Comparison of ENCODE assay signal across 9 mouse cellular contexts in genomic region chr7:81992131-81993061, GRCm38 (mm10). TPM values are rescaled to one million over a fixed set of nuclear protein-coding genes. Genes with fewer than 3 reads are reported as not detected.
DNase-seq lines count a peak whose midpoint lies in the region; ATAC-seq and TF ChIP-seq lines count a peak whose summit lies in the region.
"Had no signal": no experiment of that assay in that cellular context is flagged by ENCODE, and none has a peak within 500 bp of the region (broad histone marks: within the 10 kb centered on the region; RNA-seq: fewer than 3 reads in every experiment).

Gene Bnc1, minus strand, starts transcription at chr7:81992292.

- 2% methylated on average over 105 of the region's 105 CpGs for WGBS in heart, adult 2 months
- WGBS in forebrain, embryonic 14.5 days = under 1% methylated on average over 82 of the region's 105 CpGs
- WGBS in neural tube, embryonic 13.5 days = under 1% methylated on average over 94 of the region's 105 CpGs

- H3K79me2 ChIP-seq in heart, adult 2 months (replicated peaks; ENCODE audit: control insufficient read depth, insufficient read depth, low read length) = no peaks in the 10 kb centered on the region

- DNase-seq in heart, adult 2 months = peak; percentile 24 to 30
- no peak for DNase-seq in heart, postnatal 10 days
- DNase-seq in ES-E14 (ENCODE audit: low read depth, low spot score) = peak; percentile 28
- DNase-seq in forebrain, embryonic 14.5 days (ENCODE audit: low spot score) = peak; percentile 29
- DNase-seq in kidney, postnatal 25 days = peak; percentile 2 to 56
- DNase-seq in right cerebral cortex, adult 18-20 months = no peak
- DNase-seq in left cerebral cortex, adult 8-10 months (ENCODE audit: low spot score in 2 of 2) = no peak

- H3K9me3 ChIP-seq in ES-E14 (ENCODE audit: control insufficient read depth, insufficient read depth, low read depth, low read length) = no peaks in the 10 kb centered on the region
- H3K9me3 ChIP-seq in forebrain, embryonic 14.5 days (replicated peaks; ENCODE audit: control insufficient read depth, low read length) = no peaks in the 10 kb centered on the region
- H3K9me3 ChIP-seq in neural tube, embryonic 13.5 days = no peaks in the 10 kb centered on the region

- intact Hi-C loops in heart, adult 2 months (cut with DNase I) = no loop called here
- intact Hi-C loops in heart, postnatal 10 days (cut with DNase I) = no loop called here

- peaks cover 12% of the 10 kb centered on the region for H3K27me3 ChIP-seq in heart, adult 2 months (ENCODE audit: control insufficient read depth, insufficient read depth, low read length)
- peaks cover 75% of the 10 kb centered on the region for H3K27me3 ChIP-seq in forebrain, embryonic 14.5 days (replicated peaks; ENCODE audit: control insufficient read depth, insufficient read depth, low read length)
- H3K27me3 ChIP-seq in neural tube, embryonic 13.5 days = peaks cover 90% of the 10 kb centered on the region

- no peaks in the 10 kb centered on the region for H3K4me1 ChIP-seq in heart, adult 2 months (ENCODE audit: control insufficient read depth, insufficient read depth, low read length)
- H3K4me1 ChIP-seq in ES-E14 (ENCODE audit: control insufficient read depth in 2 of 2, insufficient read depth in 2 of 2, low read length in 2 of 2, poor library complexity in 1 of 2) = peaks cover 0 to 4% of the 10 kb centered on the region in 2 experiments; a peak in 1 of 4 replicates
- no peaks in the 10 kb centered on the region for H3K4me1 ChIP-seq in forebrain, embryonic 14.5 days (ENCODE audit: control insufficient read depth, insufficient read depth, low read length)
- H3K4me1 ChIP-seq in neural tube, embryonic 13.5 days (replicated peaks) = peaks cover 19% of the 10 kb centered on the region

- TF ChIP-seq CTCF in heart, adult 2 months (IDR thresholded peaks at IDR 0.05) = no peak

- peak within 1 kb of the TSS; percentile 29 for H3K4me3 ChIP-seq in heart, adult 2 months
- H3K4me3 ChIP-seq in ES-E14 (ENCODE audit: insufficient read depth in 1 of 2, low read depth in 1 of 2, low read length in 2 of 2, poor library complexity in 1 of 2, severe bottlenecking in 1 of 2) = peak within 1 kb of the TSS; percentile 66
- H3K4me3 ChIP-seq in forebrain, embryonic 14.5 days (ENCODE audit: low read depth, low read length) = peak within 1 kb of the TSS; percentile 47
- H3K4me3 ChIP-seq in neural tube, embryonic 13.5 days = peak within 1 kb of the TSS; percentile 52

- H3K36me3 ChIP-seq in heart, adult 2 months (ENCODE audit: control insufficient read depth, insufficient read depth, low read length) = no peaks in the 10 kb centered on the region
- H3K36me3 ChIP-seq in ES-E14 (ENCODE audit: control insufficient read depth, insufficient read depth, low read length, poor library complexity, severe bottlenecking) = no peaks in the 10 kb centered on the region; the same call in 1 of the 2 replicates
- H3K36me3 ChIP-seq in forebrain, embryonic 14.5 days (ENCODE audit: control insufficient read depth, insufficient read depth, low read length) = no peaks in the 10 kb centered on the region
- no peaks in the 10 kb centered on the region for H3K36me3 ChIP-seq in neural tube, embryonic 13.5 days

- TF ChIP-seq EP300 in heart, adult 2 months (IDR thresholded peaks at IDR 0.05; ENCODE audit: insufficient read depth, low read depth, low read length) = no peak

- peak within 1 kb of the TSS; percentile 91 for H3K4me2 ChIP-seq in forebrain, embryonic 14.5 days (ENCODE audit: low read length)
- peak within 1 kb of the TSS; percentile 87 for H3K4me2 ChIP-seq in neural tube, embryonic 13.5 days

- ATAC-seq in forebrain, embryonic 14.5 days = peak; percentile 54
- ATAC-seq in neural tube, embryonic 13.5 days (ENCODE audit: low read depth) = peak; percentile 74

- no peak within 1 kb of the TSS; the same call in 1 of the 2 replicates for H3K9ac ChIP-seq in heart, adult 2 months (ENCODE audit: low read depth, low read length)
- peak within 1 kb of the TSS; percentile 9; the same call in 1 of the 2 replicates for H3K9ac ChIP-seq in ES-E14 (ENCODE audit: insufficient read depth, low read depth, low read length, poor library complexity, severe bottlenecking)
- H3K9ac ChIP-seq in forebrain, embryonic 14.5 days (ENCODE audit: low read length) = peak within 1 kb of the TSS; percentile 46
- peak within 1 kb of the TSS; percentile 65 for H3K9ac ChIP-seq in neural tube, embryonic 13.5 days

- no peak within 1 kb of the TSS for H3K27ac ChIP-seq in heart, adult 2 months
- H3K27ac ChIP-seq in ES-E14 (ENCODE audit: insufficient read depth, low read depth, low read length, poor library complexity, severe bottlenecking) = no peak within 1 kb of the TSS
- H3K27ac ChIP-seq in forebrain, embryonic 14.5 days (ENCODE audit: low read depth, low read length) = no peak within 1 kb of the TSS
- no peak within 1 kb of the TSS for H3K27ac ChIP-seq in neural tube, embryonic 13.5 days (replicated peaks)

- in situ Hi-C loops in ES-E14 (cut with MboI; ENCODE audit: low sequenced_read_pairs in 2 of 2, unreplicated experiment in 2 of 2) = no loop called here

- no peak for TF ChIP-seq POLR2A in heart, adult 2 months (IDR thresholded peaks at IDR 0.05; ENCODE audit: insufficient read depth, low read depth, low read length)

TF ChIP-seq in ES-E14, 5 proteins besides CTCF, POLR2A, EP300 and RAD21:
- TF ChIP-seq ZC3H11A (IDR thresholded peaks at IDR 0.05; ENCODE audit: borderline replicate concordance, low read depth, low read length) (no peak), ZNF384 (IDR thresholded peaks at IDR 0.05; ENCODE audit: low read depth, low read length) (no peak), HCFC1 (IDR thresholded peaks at IDR 0.05; ENCODE audit: borderline replicate concordance, insufficient read depth, low read length) (no peak), CHD2 (IDR thresholded peaks at IDR 0.05; ENCODE audit: low read depth, low read length) (no peak), MAFK (IDR thresholded peaks at IDR 0.05; ENCODE audit: insufficient read depth, low read depth, low read length) (no peak)

RNA-seq across cellular contexts. Expression of gene Bnc1, which starts in this region (rescaled TPM):
- total RNA-seq in heart, adult 2 months (2021) = 1 to 10 TPM in 1 of 2 experiments, under 1 TPM in 1; 0.82 to 1.4 TPM
- 0.57 and 0.91 TPM in 2 replicates for polyA plus RNA-seq in heart, adult 2 months (2012; rRNA removed)
- 1 to 10 TPM; 1.8 to 2.9 TPM for total RNA-seq in heart, postnatal 10 days (2021)
- 0.16 and 0.27 TPM in 2 replicates for total RNA-seq in ES-E14 (2012; rRNA removed)
- polyA plus RNA-seq in forebrain, embryonic 14.5 days (2014; fragmentation: Nextera tagmentation; extraction: Ambion mirVana) = 0.06 and 0.15 TPM in 2 replicates
- polyA plus RNA-seq in neural tube, embryonic 13.5 days (2015; fragmentation: Nextera tagmentation; extraction: Ambion mirVana) = 3.7 and 5.5 TPM in 2 replicates
- not detected for total RNA-seq in left cerebral cortex, adult 8-10 months (2022)
- total RNA-seq: hematopoietic stem cell, adult 5-6 weeks had no signal

Comparison
In these comparisons a context has a peak if more than half of its experiments do, and no peak if none do; other contexts are left out.
1. DNase-seq: peak in heart, adult 2 months (2 of 2) and kidney, postnatal 25 days (2 of 2); none in heart, postnatal 10 days (0 of 2), right cerebral cortex, adult 18-20 months (single experiment) and left cerebral cortex, adult 8-10 months (0 of 2).
2. Peak in DNase-seq, H3K4me3 ChIP-seq and H3K9ac ChIP-seq in ES-E14; RNA of the gene not detected or under 1 TPM.
3. Peak in DNase-seq, ATAC-seq, H3K4me3 ChIP-seq, H3K9ac ChIP-seq and H3K4me2 ChIP-seq in forebrain, embryonic 14.5 days; RNA of the gene not detected or under 1 TPM.
4. Peak in every context shown above with its lines, with median percentiles within 50 percentile points of each other: H3K4me3 ChIP-seq.